Mouse (Mus musculus): ENCODE data around the gene C9.

C9 gene

DNA sequence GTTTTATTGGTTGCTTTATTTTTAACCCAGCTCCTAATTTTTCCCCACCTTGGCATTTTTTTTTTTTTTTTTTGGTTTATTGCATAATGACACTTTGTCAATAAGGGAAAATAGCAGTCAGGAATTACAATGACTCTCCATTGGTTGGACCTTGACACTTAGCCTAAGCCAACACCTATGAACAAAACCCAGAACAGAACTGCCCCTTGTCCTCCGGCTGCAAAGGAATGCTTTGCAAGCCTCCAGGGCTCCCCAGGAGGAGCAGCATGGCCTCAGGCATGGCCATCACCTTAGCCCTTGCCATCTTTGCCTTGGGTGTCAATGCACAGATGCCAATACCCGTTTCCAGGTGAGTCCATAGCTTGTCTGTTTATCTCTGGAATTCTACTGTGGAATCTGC, at the start of gene C9:
C9 (plus strand) TSS at position 193 of the 400 bp plus-strand sequence.
- no peak for DNase-seq (ENCODE audit: low spot score)

- no peak for DNase-seq (ENCODE audit: low spot score)
Observed at GRCm38 (mm10) chr15:6398211-6398610, 46.9 kb upstream of the C9 start.

DNA sequence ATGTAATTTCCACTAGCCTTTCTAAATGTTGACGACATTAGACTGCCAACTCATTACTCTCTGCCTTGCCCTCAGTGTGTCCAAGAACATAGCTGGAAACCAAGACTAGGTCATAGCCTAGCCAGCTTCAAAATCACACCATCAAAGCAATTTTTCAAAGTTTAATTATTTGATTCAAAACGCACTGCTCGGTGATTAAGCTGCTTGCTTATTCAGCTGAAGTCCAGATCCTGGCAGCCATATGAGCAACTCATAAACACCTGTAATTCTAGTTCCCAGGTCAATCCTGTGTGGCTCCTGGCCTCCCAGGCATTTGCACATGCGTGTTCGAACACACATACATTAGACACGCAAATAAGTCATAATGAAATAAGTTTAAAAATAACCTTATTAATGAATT, 46.2 kb upstream of the C9 start:
- DNase-seq (ENCODE audit: low spot score) = no peak

DNA sequence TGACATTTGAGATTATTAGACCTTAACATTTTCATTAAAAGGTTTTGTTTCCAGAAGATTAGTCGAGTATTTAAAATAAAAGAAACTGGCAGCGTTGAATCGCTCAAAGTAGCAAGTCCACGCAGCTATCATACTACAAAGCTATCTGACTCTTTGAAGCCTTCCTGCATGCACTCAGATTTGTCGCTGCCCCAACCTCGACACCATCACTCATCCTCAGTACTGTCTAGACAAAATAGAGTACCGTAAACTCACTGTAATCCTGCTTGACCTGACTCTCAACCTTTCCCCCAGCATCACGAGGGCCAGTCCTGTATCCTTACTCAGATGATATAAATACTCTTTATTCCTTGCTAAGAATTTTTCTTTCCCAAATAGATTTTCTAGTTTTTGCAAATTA, 45.0 kb upstream of the C9 start:
- DNase-seq (ENCODE audit: low spot score) = no peak

DNA sequence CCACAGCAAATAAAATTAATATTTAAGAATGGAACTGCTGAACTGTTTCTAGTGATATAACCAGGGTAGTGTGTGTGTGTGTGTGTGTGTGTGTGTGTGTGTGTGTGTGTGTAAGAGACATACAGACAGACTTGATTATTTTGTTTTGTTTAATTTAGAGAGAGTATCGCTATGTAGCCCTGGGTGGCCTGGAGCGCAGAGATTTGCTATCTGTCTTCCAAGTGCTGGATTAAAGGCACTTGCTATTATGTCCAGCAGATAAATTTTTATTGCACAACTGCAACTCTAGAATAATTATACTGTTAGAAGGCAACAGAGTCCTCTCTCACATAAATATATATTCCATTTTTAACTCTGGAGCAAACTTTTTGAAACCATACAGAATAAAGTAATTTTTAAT, 42.7 kb upstream of the C9 start:
- no peak for DNase-seq (ENCODE audit: low spot score)

DNA sequence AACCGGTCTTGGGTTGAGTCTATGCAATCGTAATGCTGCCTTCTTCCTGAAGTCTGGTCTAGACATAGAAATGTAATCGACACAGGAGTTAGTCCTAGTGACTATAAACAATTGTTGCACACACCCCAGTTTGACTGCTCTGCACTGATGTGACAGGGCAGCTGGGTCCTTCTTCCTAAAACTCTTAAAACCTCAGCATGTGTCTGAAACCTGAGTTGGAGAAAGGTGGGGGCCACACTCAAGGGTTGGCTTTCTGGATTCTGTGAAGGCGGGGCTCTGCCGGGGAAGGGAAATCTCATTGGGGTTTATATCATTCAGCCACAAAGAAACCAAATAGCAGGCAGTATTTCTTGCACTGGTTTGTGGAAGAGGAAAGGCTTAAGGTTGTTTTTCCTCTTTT, 41.0 kb upstream of the C9 start:
- DNase-seq (ENCODE audit: low spot score) = no peak

- no peak for DNase-seq (ENCODE audit: low spot score)
Observed at GRCm38 (mm10) chr15:6406771-6407170, 38.4 kb upstream of the C9 start.

DNA sequence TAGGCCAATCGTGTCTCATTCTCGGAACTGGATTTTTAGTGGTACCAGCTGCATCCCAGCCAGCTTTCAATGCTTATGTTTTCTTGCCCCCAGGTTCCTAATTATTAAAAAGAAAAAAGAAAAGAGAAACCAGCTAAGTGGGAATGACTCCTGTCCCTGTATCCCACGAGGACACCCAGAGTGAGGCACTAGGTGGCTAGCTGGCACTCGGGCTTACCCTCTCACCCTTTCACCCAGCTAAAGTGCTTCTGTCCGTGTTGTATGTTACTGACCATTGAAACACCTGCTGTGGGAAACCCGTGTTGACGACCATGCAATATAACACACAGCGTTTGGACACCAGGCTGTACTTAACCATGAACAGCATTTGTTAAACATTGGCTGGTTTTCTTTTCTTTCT, 36.1 kb upstream of the C9 start:
- no peak for DNase-seq (ENCODE audit: low spot score)

GRCm38 (mm10) chr15:6410161-6410560, 35.0 kb upstream of the C9 start:
- DNase-seq (ENCODE audit: low spot score) = no peak

GRCm38 (mm10) chr15:6411334-6411733, 33.8 kb upstream of the C9 start:
- DNase-seq (ENCODE audit: low spot score) = no peak

DNA sequence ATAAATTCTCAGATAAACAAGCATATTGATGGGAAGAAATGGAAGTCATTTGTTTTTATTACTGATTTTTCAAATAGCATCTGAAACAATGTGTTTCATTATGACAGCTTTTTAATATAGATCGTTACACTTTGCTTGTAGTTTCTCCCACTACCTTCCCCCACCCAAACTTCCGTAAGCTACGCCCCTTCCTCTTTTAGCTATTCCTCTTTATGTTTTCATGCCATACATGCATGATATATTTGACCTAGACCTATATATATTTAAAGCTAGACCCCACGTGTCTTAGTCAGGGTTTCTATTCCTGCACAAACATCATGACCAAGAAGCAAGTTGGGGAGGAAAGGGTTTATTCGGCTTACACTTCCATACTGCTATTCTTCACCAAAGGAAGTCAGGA, 29.8 kb upstream of the C9 start:
- DNase-seq (ENCODE audit: low spot score) = no peak

DNA sequence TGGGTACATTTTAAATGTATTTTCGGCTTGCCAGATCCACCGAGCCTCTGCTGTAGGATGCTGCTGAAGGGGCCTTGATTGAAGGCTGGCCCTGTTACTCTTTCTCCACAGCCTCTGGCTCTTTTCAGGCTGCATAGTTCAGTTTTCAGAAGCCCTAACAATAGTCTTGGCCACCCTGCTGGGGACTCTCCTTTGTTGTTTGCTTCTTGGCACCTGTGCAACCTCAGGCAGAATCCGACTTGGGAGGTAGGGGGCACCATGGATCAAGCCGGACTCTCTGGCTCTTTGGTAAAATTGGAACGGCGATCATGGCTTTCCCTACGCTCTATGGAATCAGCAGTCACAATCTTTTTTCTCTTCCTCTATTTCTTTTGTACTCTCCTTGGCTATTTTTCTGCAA, 13.3 kb upstream of the C9 start:
- no peak for DNase-seq (ENCODE audit: low spot score)

- no peak for DNase-seq (ENCODE audit: low spot score)
Observed at GRCm38 (mm10) chr15:6432411-6432810, 12.7 kb upstream of the C9 start.

DNA sequence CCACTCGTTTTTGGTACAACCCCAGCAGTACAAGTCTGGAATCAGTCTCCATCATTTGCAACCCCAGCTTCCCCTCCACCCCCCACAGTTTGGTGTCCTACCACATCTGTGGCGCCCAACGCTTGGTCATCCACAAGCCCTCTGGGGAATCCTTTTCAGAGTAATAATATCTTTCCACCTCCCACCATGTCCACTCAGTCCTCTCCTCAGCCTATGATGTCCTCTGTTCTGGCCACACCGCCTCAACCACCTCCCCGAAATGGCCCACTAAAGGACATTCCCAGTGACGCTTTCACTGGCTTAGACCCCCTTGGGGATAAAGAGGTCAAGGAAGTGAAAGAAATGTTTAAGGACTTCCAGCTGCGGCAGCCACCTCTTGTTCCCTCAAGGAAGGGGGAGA, 9.8 kb upstream of the C9 start:
- DNase-seq (ENCODE audit: low spot score) = no peak

- no peak for DNase-seq (ENCODE audit: low spot score)
Observed at GRCm38 (mm10) chr15:6435773-6436172, 9.4 kb upstream of the C9 start.

GRCm38 (mm10) chr15:6438685-6439084, 6.4 kb upstream of the C9 start:
- no peak for DNase-seq (ENCODE audit: low spot score)

DNA sequence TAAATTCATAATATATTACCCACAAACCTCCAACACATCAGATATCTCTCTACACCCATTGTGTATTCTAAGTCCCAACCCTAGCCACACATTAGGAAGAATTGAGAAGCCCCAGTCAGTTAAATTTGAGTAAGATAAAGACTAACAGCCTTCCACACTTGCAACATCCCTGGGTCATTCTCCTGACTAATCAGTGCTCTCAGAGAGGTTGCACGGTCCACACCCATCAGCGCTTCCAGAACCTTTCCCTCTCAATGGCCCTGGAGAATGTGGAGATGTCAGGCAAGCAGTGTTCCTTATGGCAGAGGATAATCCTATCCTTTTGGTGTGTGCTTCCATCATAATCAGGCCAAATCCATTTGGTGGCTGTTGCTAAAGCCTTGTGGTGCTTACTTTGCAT, 675 bp upstream of the C9 start:
- DNase-seq (ENCODE audit: low spot score) = no peak

GRCm38 (mm10) chr15:6446181-6446580, 1.1 kb downstream of the C9 start:
- no peak for DNase-seq (ENCODE audit: low spot score)

GRCm38 (mm10) chr15:6448892-6449291, 3.8 kb downstream of the C9 start:
- DNase-seq (ENCODE audit: low spot score) = no peak

DNA sequence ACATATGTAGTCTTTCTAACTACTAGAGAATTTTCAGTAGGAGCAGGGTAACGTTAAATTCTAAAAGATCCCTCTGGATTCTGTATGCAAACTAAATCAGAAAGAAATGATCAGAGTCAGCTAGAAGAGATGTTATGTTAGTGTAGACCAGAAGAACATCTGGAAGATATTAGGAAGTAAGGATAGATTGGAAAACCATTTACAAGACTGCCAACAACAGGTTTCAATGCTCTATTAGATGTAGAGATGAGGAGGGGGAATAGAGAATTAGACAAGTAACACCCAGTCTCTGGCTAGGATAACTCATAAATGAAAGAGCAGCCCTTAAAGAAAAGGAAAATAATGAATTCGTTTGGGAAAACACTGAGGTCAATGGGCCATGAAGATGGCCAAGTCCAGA, 9.3 kb downstream of the C9 start:
- DNase-seq (ENCODE audit: low spot score) = no peak

- no peak for DNase-seq (ENCODE audit: low spot score)
Observed at GRCm38 (mm10) chr15:6461381-6461780, 16.3 kb downstream of the C9 start.

- DNase-seq (ENCODE audit: low spot score) = no peak
Observed at GRCm38 (mm10) chr15:6463361-6463923, 18.3 kb downstream of the C9 start.

DNA sequence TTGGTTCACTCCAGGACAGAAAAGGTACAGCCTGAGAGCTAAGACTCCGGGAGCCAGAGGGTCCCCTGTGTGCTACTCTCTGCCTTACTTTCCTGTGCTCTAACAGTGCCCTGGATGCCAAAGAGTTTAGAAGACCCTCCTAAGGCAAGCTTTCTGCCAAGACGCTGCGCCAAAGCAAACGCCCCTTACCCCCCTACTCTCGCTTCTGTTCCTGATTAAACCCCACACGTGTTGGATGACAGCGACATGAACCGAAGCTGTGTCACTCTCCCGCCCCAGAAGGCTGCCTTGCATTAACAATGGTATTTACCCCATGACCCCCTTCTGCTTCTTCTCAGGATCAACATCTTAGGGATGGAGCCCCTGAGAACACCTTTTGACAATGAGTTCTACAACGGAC, 21.9 kb downstream of the C9 start:
- DNase-seq (ENCODE audit: low spot score) = no peak

DNA sequence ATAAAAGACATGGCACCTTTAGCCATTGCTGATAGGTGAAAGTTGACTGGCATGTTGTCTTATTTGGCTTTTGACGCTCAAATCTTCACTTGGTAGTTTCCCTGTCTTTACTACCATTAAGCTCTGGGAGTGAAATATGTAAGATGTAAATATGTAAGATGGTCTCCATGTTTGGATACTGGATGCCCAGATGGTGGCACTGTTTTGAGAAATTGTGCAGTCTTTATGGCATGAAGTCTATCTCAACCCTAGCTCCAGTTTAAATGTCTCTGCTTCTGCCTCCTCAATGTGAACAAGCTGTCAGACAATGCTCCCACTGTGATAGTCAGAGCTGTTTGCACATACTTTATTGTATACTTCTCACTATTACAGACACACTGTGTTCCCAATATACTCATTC, 23.7 kb downstream of the C9 start:
- no peak for DNase-seq (ENCODE audit: low spot score)

- DNase-seq (ENCODE audit: low spot score) = no peak
Observed at GRCm38 (mm10) chr15:6469384-6469783, 24.3 kb downstream of the C9 start.

Data from ovary, postnatal 10 days (tissue).